Mouse (Mus musculus) lung, postnatal 4 days (tissue): ENCODE measurements around the gene Polr1e.
"Not testable (repeated sequence)": the region's sequence is repeated elsewhere in the genome, so short reads cannot be mapped to it uniquely, and the experiment has no call there.

Source experiments
- DNase-seq, 2 experiments: peaks; one replicate each; pipeline ENCODE4 v3.0.0; 2021

Polr1e gene

GRCm38 (mm10) chr4:45018452-45018980 lies at the start of gene Polr1e:
TSS of gene Polr1e (plus strand) at chr4:45018583.
- peak; percentile 93 to 95 for DNase-seq

- no peak for DNase-seq
These were observed 48.3 kb upstream of the Polr1e start for GRCm38 (mm10) chr4:44970056-44970455.

GRCm38 (mm10) chr4:44970612-44971110 lies 47.7 kb upstream of the Polr1e start:
- DNase-seq, result peak in 1 of 2 experiments; percentile 54

GRCm38 (mm10) chr4:44973450-44973849 lies 44.9 kb upstream of the Polr1e start:
- peak; percentile 90 to 93 for DNase-seq

GRCm38 (mm10) chr4:44973871-44974270 lies 44.5 kb upstream of the Polr1e start:
- no peak for DNase-seq

GRCm38 (mm10) chr4:44974331-44974730 lies 44.1 kb upstream of the Polr1e start:
- DNase-seq, result no peak

- DNase-seq, result peak in 1 of 2 experiments; percentile 12
These were observed 42.3 kb upstream of the Polr1e start for GRCm38 (mm10) chr4:44976026-44976615.

GRCm38 (mm10) chr4:44976921-44977710 lies 41.3 kb upstream of the Polr1e start:
- no peak for DNase-seq

GRCm38 (mm10) chr4:44978175-44978574 lies 40.2 kb upstream of the Polr1e start:
- no peak for DNase-seq

- DNase-seq, result no peak
These were observed 38.5 kb upstream of the Polr1e start for GRCm38 (mm10) chr4:44979794-44980338.

- DNase-seq, result peak; percentile 88
These were observed 37.0 kb upstream of the Polr1e start, which contains the start of gene Grhpr for GRCm38 (mm10) chr4:44981280-44981973. TSS of gene Grhpr (plus strand) at chr4:44981395.

GRCm38 (mm10) chr4:44981974-44982287 lies 36.5 kb upstream of the Polr1e start:
- no peak for DNase-seq

GRCm38 (mm10) chr4:44982440-44983130 lies 35.8 kb upstream of the Polr1e start:
- no peak for DNase-seq

- no peak for DNase-seq
These were observed 35.1 kb upstream of the Polr1e start for GRCm38 (mm10) chr4:44983131-44983740.

GRCm38 (mm10) chr4:44990560-44990959 lies 27.8 kb upstream of the Polr1e start:
- DNase-seq, result no peak

- DNase-seq, result not testable (repeated sequence)
These were observed 26.1 kb upstream of the Polr1e start for GRCm38 (mm10) chr4:44992330-44992729.

- not testable (repeated sequence) for DNase-seq
These were observed 25.2 kb upstream of the Polr1e start for GRCm38 (mm10) chr4:44993179-44993578.

- no peak for DNase-seq
These were observed 24.5 kb upstream of the Polr1e start for GRCm38 (mm10) chr4:44993847-44994246.

GRCm38 (mm10) chr4:44994776-44995175 lies 23.6 kb upstream of the Polr1e start:
- no peak for DNase-seq

- DNase-seq, result no peak
These were observed 20.3 kb upstream of the Polr1e start for GRCm38 (mm10) chr4:44998071-44998470.

GRCm38 (mm10) chr4:45000001-45000400 lies 18.4 kb upstream of the Polr1e start:
- no peak for DNase-seq

- DNase-seq, result no peak
These were observed 12.9 kb upstream of the Polr1e start for GRCm38 (mm10) chr4:45005452-45005851.
